Mouse (Mus musculus) liver, embryonic 14.5 days (tissue): ENCODE measurements around the gene Zfp628. TPM values are rescaled to one million over a fixed set of nuclear protein-coding genes. Genes with fewer than 3 reads are reported as not detected.

Source experiments
- ATAC-seq: fragments of 200-750 bp; cut with Nextera tagmentation; 2 replicates; pipeline ENCODE4 v1.8.0; 2017; ENCODE audit warnings: moderate number of reproducible peaks, mild to moderate bottlenecking, moderate library complexity; ENCODE audit not compliant: insufficient read depth
- DNase-seq, 3 experiments: peaks; one replicate each; pipeline ENCODE4 v3.0.0-alpha.2; 2012 to 2013; ENCODE audit warnings: low read depth in 3 of 3, low spot score in 3 of 3
- H3K27ac ChIP-seq: fragments of 300-500 bp; sonication (generic); 2 replicates; pipeline ENCODE4 v1.5.1; 2014; ENCODE audit warnings: moderate library complexity, mild to moderate bottlenecking, control low read depth, inconsistent platforms
- H3K27me3 ChIP-seq: fragments of 300-500 bp; sonication (generic); 2 replicates; pipeline ENCODE4 v1.6.1; 2014; ENCODE audit warnings: mild to moderate bottlenecking, low read length, moderate library complexity; ENCODE audit not compliant: control insufficient read depth, insufficient read depth
- H3K36me3 ChIP-seq: fragments of 300-500 bp; sonication (generic); replicated peaks from 2 replicates; pipeline ENCODE4 v1.6.1; 2014; ENCODE audit warnings: low read depth; ENCODE audit not compliant: control insufficient read depth, insufficient read depth
- H3K4me1 ChIP-seq, 2 experiments: fragments of 200-500 bp in 1 of 2; fragments of 300-500 bp in 1 of 2; sonication (generic) in 1 of 2; replicated peaks; 2 replicates each; pipeline ENCODE4 v1.6.1; 2012 to 2014; ENCODE audit warnings: antibody characterized with exemption in 1 of 2, inconsistent platforms in 1 of 2, low read length in 1 of 2; ENCODE audit not compliant: control insufficient read depth in 2 of 2, insufficient read depth in 2 of 2
- H3K4me2 ChIP-seq: fragments of 300-500 bp; sonication (generic); 2 replicates; pipeline ENCODE4 v1.6.1; 2014; ENCODE audit warnings: low read depth, mild to moderate bottlenecking, control low read depth, moderate library complexity
- H3K4me3 ChIP-seq, 2 experiments: fragments of 200-500 bp in 1 of 2; fragments of 300-500 bp in 1 of 2; sonication (generic) in 1 of 2; 2 replicates each; pipeline ENCODE4 v1.5.1; 2012 to 2014; ENCODE audit warnings: low read depth in 2 of 2, low read length in 2 of 2, mild to moderate bottlenecking in 2 of 2, control low read depth in 1 of 2, inconsistent platforms in 1 of 2, moderate library complexity in 1 of 2; ENCODE audit not compliant: insufficient read depth in 1 of 2
- H3K9ac ChIP-seq: fragments of 300-500 bp; sonication (generic); replicated peaks from 2 replicates; pipeline ENCODE4 v1.6.1; 2014; ENCODE audit warnings: mild to moderate bottlenecking, control low read depth, moderate library complexity
- H3K9me3 ChIP-seq: fragments of 300-500 bp; sonication (generic); 2 replicates; pipeline ENCODE4 v1.6.1; 2016; ENCODE audit warnings: low read length, mixed read lengths; ENCODE audit not compliant: control insufficient read depth
- CTCF ChIP-seq: IDR thresholded peaks from 2 replicates; pipeline ENCODE4 v1.5.1; 2016; ENCODE audit warnings: antibody characterized with exemption, low read depth, control low read depth
- EP300 ChIP-seq: IDR thresholded peaks from 2 replicates; pipeline ENCODE4 v1.6.1; 2016; ENCODE audit warnings: antibody characterized with exemption, low read depth
- WGBS: fragments of 180-500 bp; shearing (Covaris S2); extraction: QIAGEN DNeasy Blood & Tissue Kit; methylation state at CpG from one replicate; pipeline ENCODE4 v1.1.7; 2014; ENCODE audit not compliant: insufficient replicate concordance; 5-methylcytosine and 5-hydroxymethylcytosine counted together
- polyA plus RNA-seq, 2 experiments: library from polyadenylated mRNA; depleted of rRNA in 1 of 2; stranded (reverse) in 1 of 2; unstranded in 1 of 2; fragments of >200 nt; fragmentation: Nextera tagmentation in 1 of 2; extraction: Ambion mirVana in 1 of 2; gene quantifications; 2 replicates each; pipeline versions ENCODE4 v1.2.1 to v1.2.3; 2012 to 2014

Gene Zfp628
- polyA plus RNA-seq, 2 experiments: 1.5 to 2.9 TPM

GRCm38 (mm10) chr7:4937392-4937791, 22.4 kb downstream of the Zfp628 start:
- WGBS: 59% methylated on average over 10 of the region's 11 CpGs
- Histone ChIP-seq H3K27me3 (no peaks in the 10 kb centered on the region), H3K27ac (no peak overlapping the region), H3K4me2 (no peak overlapping the region), H3K9me3 (no peaks in the 10 kb centered on the region), H3K4me1 (no peaks in the 10 kb centered on the region), H3K9ac (no peak overlapping the region), H3K4me3 (no peak overlapping the region), H3K36me3 (no peaks in the 10 kb centered on the region)
- no peak for DNase-seq
- no peak for ATAC-seq
- TF ChIP-seq EP300 (no peak), CTCF (no peak)

GRCm38 (mm10) chr7:4938456-4938855, 23.4 kb downstream of the Zfp628 start:
- peak; percentile 43 to 46 (median 45) for DNase-seq
- H3K36me3 ChIP-seq: no peaks in the 10 kb centered on the region
- 42% methylated on average over 2 of the region's 2 CpGs for WGBS

GRCm38 (mm10) chr7:4940068-4940479, 25.1 kb downstream of the Zfp628 start:
- no peak overlapping the region for H3K4me3 ChIP-seq
- H3K4me1 ChIP-seq: 0 out of 4 replicates have a peak, but pooled peaks cover 0 to 2% of the 10 kb centered on the region in 2 experiments
- ATAC-seq: 0 out of 2 replicates have a peak, but pooled peaks have one; percentile 32
- no peak for TF ChIP-seq EP300
- TF ChIP-seq CTCF: peak; percentile 91
- H3K4me2 ChIP-seq: no peak overlapping the region
- no peak overlapping the region for H3K9ac ChIP-seq
- H3K27me3 ChIP-seq: no peaks in the 10 kb centered on the region
- peak; percentile 52 to 62 (median 54) for DNase-seq
- WGBS: 13% methylated on average over 9 of the region's 9 CpGs
- H3K27ac ChIP-seq: no peak overlapping the region
- no peaks in the 10 kb centered on the region for H3K36me3 ChIP-seq
- H3K9me3 ChIP-seq: no peaks in the 10 kb centered on the region

More at GRCm38 (mm10) chr7:4938456-4938855, 23.4 kb downstream of the Zfp628 start:
- no peaks in the 10 kb centered on the region for H3K27me3 ChIP-seq
- peak; percentile 19; the same call in 1 of the 2 replicates for ATAC-seq
- H3K9me3 ChIP-seq: no peaks in the 10 kb centered on the region
- H3K4me1 ChIP-seq: 0 out of 4 replicates have a peak, but pooled peaks cover 0 to 2% of the 10 kb centered on the region in 2 experiments
- H3K9ac ChIP-seq: no peak overlapping the region
- H3K4me3 ChIP-seq: no peak overlapping the region
- no peak overlapping the region for H3K4me2 ChIP-seq
- TF ChIP-seq CTCF: peak; percentile 96
- TF ChIP-seq EP300: no peak
- no peak overlapping the region for H3K27ac ChIP-seq

- TF ChIP-seq CTCF: no peak
- no peak for TF ChIP-seq EP300
- H3K9me3 ChIP-seq: no peaks in the 10 kb centered on the region
- WGBS: 27% methylated on average over 5 of the region's 5 CpGs
- no peaks in the 10 kb centered on the region for H3K36me3 ChIP-seq
- no peaks in the 10 kb centered on the region for H3K27me3 ChIP-seq
- no peak overlapping the region for H3K9ac ChIP-seq
- H3K4me2 ChIP-seq: no peak overlapping the region
- H3K4me3 ChIP-seq: no peak overlapping the region
- DNase-seq (no peak), ATAC-seq (no peak)
- 0 out of 4 replicates have a peak, but pooled peaks cover 0 to 2% of the 10 kb centered on the region in 2 experiments for H3K4me1 ChIP-seq
- no peak overlapping the region for H3K27ac ChIP-seq
Measured at GRCm38 (mm10) chr7:4942673-4943072, 27.7 kb downstream of the Zfp628 start.

- 0 out of 4 replicates have a peak, but pooled peaks cover 0 to 2% of the 10 kb centered on the region in 2 experiments for H3K4me1 ChIP-seq
- no peaks in the 10 kb centered on the region for H3K9me3 ChIP-seq
- TF ChIP-seq CTCF: peak; percentile 96
- no peak for TF ChIP-seq EP300
- H3K36me3 ChIP-seq: no peaks in the 10 kb centered on the region
- no peaks in the 10 kb centered on the region for H3K27me3 ChIP-seq
- DNase-seq: peak; percentile 70 to 77 (median 71)
- peak overlapping the region in 1 of 2 experiments; percentile 30; a peak in 3 of 4 replicates for H3K4me3 ChIP-seq
- WGBS: 10% methylated on average over 15 of the region's 15 CpGs
- H3K27ac ChIP-seq: no peak overlapping the region
- peak overlapping the region; percentile 55 for H3K4me2 ChIP-seq
- ATAC-seq: peak; percentile 74
- H3K9ac ChIP-seq: no peak overlapping the region
Measured at GRCm38 (mm10) chr7:4943223-4943815, 28.3 kb downstream of the Zfp628 start.
